Mouse (Mus musculus): ENCODE measurements around the gene Dcaf7.

DNA sequence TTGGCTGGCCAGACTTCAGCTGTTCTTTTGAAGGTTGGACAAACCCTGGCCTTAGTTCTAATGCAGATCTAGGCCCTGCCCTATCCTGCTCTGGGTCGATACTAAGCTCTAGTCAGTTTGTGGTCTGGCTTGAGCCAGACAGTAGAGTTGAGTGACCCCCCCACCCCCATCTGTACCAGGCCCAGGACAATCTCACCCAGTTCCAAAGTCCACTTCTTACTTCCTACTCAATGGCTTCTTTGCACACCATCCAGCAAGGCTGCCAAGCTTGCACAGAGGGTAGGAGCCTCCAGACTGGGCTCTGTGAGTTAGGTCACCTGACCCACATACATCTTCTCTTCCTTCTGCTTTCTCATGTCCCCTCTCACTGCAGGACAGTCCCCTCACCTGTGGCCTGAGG, 32.1 kb upstream of the Dcaf7 start:
- TF ChIP-seq POLR2A (IDR thresholded peaks at IDR 0.05; ENCODE audit: extremely low read depth, insufficient read depth, low read length) (no peak), CTCF (IDR thresholded peaks at IDR 0.05; ENCODE audit: low read depth, low read length) (no peak)
